Mouse (Mus musculus): ENCODE measurements around the gene Sema4b. TPM values are rescaled to one million over a fixed set of nuclear protein-coding genes. Genes with fewer than 3 reads are reported as not detected.

Gene Sema4b
- total and polyA plus RNA-seq, 3 experiments: 23.9 to 69.0 (median 26.5) TPM

GRCm38 (mm10) chr7:80160293-80160944, 26.2 kb upstream of the Sema4b start:
- no peak for ATAC-seq (ENCODE audit: extremely low read depth, insufficient number of reproducible peaks, low FRiP score, poor library complexity, severe bottlenecking)
- Histone ChIP-seq H3K4me3 (ENCODE audit: low read depth, low read length) (no peak overlapping the region), H3K9me3 (replicated peaks) (no peaks in the 10 kb centered on the region), H3K27me3 (ENCODE audit: insufficient read depth, low read length) (peaks cover 8% of the 10 kb centered on the region), H3K4me1 (ENCODE audit: insufficient read depth, low read depth, low read length) (peaks cover 54% of the 10 kb centered on the region), H3K36me3 (replicated peaks) (no peaks in the 10 kb centered on the region)
- DNase-seq (ENCODE audit: low spot score): no peak
- TF ChIP-seq GATA1 (IDR thresholded peaks at IDR 0.05; ENCODE audit: borderline replicate concordance, low read length) (no peak), GATA2 (IDR thresholded peaks at IDR 0.05; ENCODE audit: borderline replicate concordance, low read depth, low read length) (no peak), POLR2AphosphoS5 (IDR thresholded peaks at IDR 0.05; ENCODE audit: insufficient replicate concordance, low read depth, low read length) (no peak), TAL1 (conservative IDR thresholded peaks at IDR 0.05; ENCODE audit: low read depth, low read length) (no peak), CTCF (IDR thresholded peaks at IDR 0.05; ENCODE audit: low read depth, low read length) (no peak)

- Histone ChIP-seq H3K9me3 (replicated peaks) (no peaks in the 10 kb centered on the region), H3K4me3 (ENCODE audit: low read depth, low read length) (no peak overlapping the region), H3K36me3 (replicated peaks) (no peaks in the 10 kb centered on the region), H3K27me3 (ENCODE audit: insufficient read depth, low read length) (peaks cover 8% of the 10 kb centered on the region), H3K4me1 (ENCODE audit: insufficient read depth, low read depth, low read length) (peaks cover 53% of the 10 kb centered on the region)
- ATAC-seq (ENCODE audit: extremely low read depth, insufficient number of reproducible peaks, low FRiP score, poor library complexity, severe bottlenecking): no peak
- no peak for DNase-seq (ENCODE audit: low spot score)
- TF ChIP-seq GATA2 (IDR thresholded peaks at IDR 0.05; ENCODE audit: borderline replicate concordance, low read depth, low read length): no peak
- TF ChIP-seq CTCF (IDR thresholded peaks at IDR 0.05; ENCODE audit: low read depth, low read length): no peak
- TF ChIP-seq POLR2AphosphoS5 (IDR thresholded peaks at IDR 0.05; ENCODE audit: insufficient replicate concordance, low read depth, low read length): no peak
- TF ChIP-seq GATA1 (IDR thresholded peaks at IDR 0.05; ENCODE audit: borderline replicate concordance, low read length): no peak
- no peak for TF ChIP-seq TAL1 (conservative IDR thresholded peaks at IDR 0.05; ENCODE audit: low read depth, low read length)
Measured at GRCm38 (mm10) chr7:80160945-80161306, 25.7 kb upstream of the Sema4b start.

GRCm38 (mm10) chr7:80165432-80165831, 21.2 kb upstream of the Sema4b start:
- Histone ChIP-seq H3K4me1 (ENCODE audit: insufficient read depth, low read depth, low read length) (peaks cover 43% of the 10 kb centered on the region), H3K36me3 (replicated peaks) (no peaks in the 10 kb centered on the region), H3K27me3 (ENCODE audit: insufficient read depth, low read length) (peaks cover 5% of the 10 kb centered on the region), H3K4me3 (ENCODE audit: low read depth, low read length) (no peak overlapping the region), H3K9me3 (replicated peaks) (no peaks in the 10 kb centered on the region)
- ATAC-seq (ENCODE audit: extremely low read depth, insufficient number of reproducible peaks, low FRiP score, poor library complexity, severe bottlenecking): no peak
- TF ChIP-seq CTCF (IDR thresholded peaks at IDR 0.05; ENCODE audit: low read depth, low read length): no peak
- TF ChIP-seq TAL1 (conservative IDR thresholded peaks at IDR 0.05; ENCODE audit: low read depth, low read length): no peak
- no peak for TF ChIP-seq GATA2 (IDR thresholded peaks at IDR 0.05; ENCODE audit: borderline replicate concordance, low read depth, low read length)
- no peak for TF ChIP-seq GATA1 (IDR thresholded peaks at IDR 0.05; ENCODE audit: borderline replicate concordance, low read length)
- TF ChIP-seq POLR2AphosphoS5 (IDR thresholded peaks at IDR 0.05; ENCODE audit: insufficient replicate concordance, low read depth, low read length): no peak
- no peak for DNase-seq (ENCODE audit: low spot score)

- H3K4me1 ChIP-seq (ENCODE audit: insufficient read depth, low read depth, low read length): peaks cover 31% of the 10 kb centered on the region
- TF ChIP-seq TAL1 (conservative IDR thresholded peaks at IDR 0.05; ENCODE audit: low read depth, low read length) (no peak), CTCF (IDR thresholded peaks at IDR 0.05; ENCODE audit: low read depth, low read length) (no peak), POLR2AphosphoS5 (IDR thresholded peaks at IDR 0.05; ENCODE audit: insufficient replicate concordance, low read depth, low read length) (no peak), GATA1 (IDR thresholded peaks at IDR 0.05; ENCODE audit: borderline replicate concordance, low read length) (no peak)
- no peaks in the 10 kb centered on the region for H3K36me3 ChIP-seq (replicated peaks)
- H3K27me3 ChIP-seq (ENCODE audit: insufficient read depth, low read length): no peaks in the 10 kb centered on the region
- DNase-seq (ENCODE audit: low spot score) (peak; percentile 67), ATAC-seq (ENCODE audit: extremely low read depth, insufficient number of reproducible peaks, low FRiP score, poor library complexity, severe bottlenecking) (peak; percentile 95)
- peak overlapping the region; percentile 62; the same call in 1 of the 2 replicates for H3K4me3 ChIP-seq (ENCODE audit: low read depth, low read length)
- no peaks in the 10 kb centered on the region for H3K9me3 ChIP-seq (replicated peaks)
Measured at GRCm38 (mm10) chr7:80166740-80167139, 19.9 kb upstream of the Sema4b start.

DNA sequence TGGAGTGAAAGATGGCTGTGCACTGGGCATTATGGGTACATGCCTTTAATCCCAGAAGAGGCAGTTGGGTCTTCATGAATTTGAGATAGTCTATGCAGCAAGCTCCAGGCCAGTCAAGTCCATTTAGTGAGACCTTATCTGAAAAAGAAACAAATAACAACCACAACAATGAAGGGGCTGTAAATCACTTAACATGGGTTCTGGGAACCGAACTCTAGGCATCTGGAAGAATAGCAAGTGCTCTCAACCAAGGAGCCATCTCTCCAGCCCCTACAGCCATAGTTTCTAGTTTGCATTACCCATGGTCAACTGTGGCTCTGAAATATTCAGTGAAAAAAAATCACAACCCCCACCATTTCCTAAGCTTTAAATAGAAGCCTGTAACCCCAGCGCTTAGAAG, 16.8 kb upstream of the Sema4b start:
- Histone ChIP-seq H3K27me3 (ENCODE audit: insufficient read depth, low read length) (no peaks in the 10 kb centered on the region), H3K36me3 (replicated peaks) (no peaks in the 10 kb centered on the region), H3K4me1 (ENCODE audit: insufficient read depth, low read depth, low read length) (peaks cover 47% of the 10 kb centered on the region), H3K4me3 (ENCODE audit: low read depth, low read length) (no peak overlapping the region), H3K9me3 (replicated peaks) (no peaks in the 10 kb centered on the region)
- TF ChIP-seq TAL1 (conservative IDR thresholded peaks at IDR 0.05; ENCODE audit: low read depth, low read length): no peak
- TF ChIP-seq GATA2 (IDR thresholded peaks at IDR 0.05; ENCODE audit: borderline replicate concordance, low read depth, low read length): no peak
- no peak for TF ChIP-seq GATA1 (IDR thresholded peaks at IDR 0.05; ENCODE audit: borderline replicate concordance, low read length)
- no peak for TF ChIP-seq CTCF (IDR thresholded peaks at IDR 0.05; ENCODE audit: low read depth, low read length)
- no peak for TF ChIP-seq POLR2AphosphoS5 (IDR thresholded peaks at IDR 0.05; ENCODE audit: insufficient replicate concordance, low read depth, low read length)
- DNase-seq (ENCODE audit: low spot score): no peak
- ATAC-seq (ENCODE audit: extremely low read depth, insufficient number of reproducible peaks, low FRiP score, poor library complexity, severe bottlenecking): no peak

- Histone ChIP-seq H3K27me3 (ENCODE audit: insufficient read depth, low read length) (no peaks in the 10 kb centered on the region), H3K36me3 (replicated peaks) (no peaks in the 10 kb centered on the region), H3K4me1 (ENCODE audit: insufficient read depth, low read depth, low read length) (peaks cover 44% of the 10 kb centered on the region), H3K4me3 (ENCODE audit: low read depth, low read length) (no peak overlapping the region), H3K9me3 (replicated peaks) (no peaks in the 10 kb centered on the region)
- ATAC-seq (ENCODE audit: extremely low read depth, insufficient number of reproducible peaks, low FRiP score, poor library complexity, severe bottlenecking) (no peak), DNase-seq (ENCODE audit: low spot score) (no peak)
- TF ChIP-seq POLR2AphosphoS5 (IDR thresholded peaks at IDR 0.05; ENCODE audit: insufficient replicate concordance, low read depth, low read length) (no peak), GATA2 (IDR thresholded peaks at IDR 0.05; ENCODE audit: borderline replicate concordance, low read depth, low read length) (no peak), TAL1 (conservative IDR thresholded peaks at IDR 0.05; ENCODE audit: low read depth, low read length) (no peak), CTCF (IDR thresholded peaks at IDR 0.05; ENCODE audit: low read depth, low read length) (no peak), GATA1 (IDR thresholded peaks at IDR 0.05; ENCODE audit: borderline replicate concordance, low read length) (no peak)
Measured at GRCm38 (mm10) chr7:80171345-80171744, 15.3 kb upstream of the Sema4b start.

Data from G1E (cell line).